ENCODE assay signal across 16 mouse cellular contexts in genomic region chr8:90245187-90245586, GRCm38 (mm10).
DNase-seq lines count a peak whose midpoint lies in the region; ATAC-seq and TF ChIP-seq lines count a peak whose summit lies in the region.
"Had no signal": no experiment of that assay in that cellular context is flagged by ENCODE, and none has a peak within 500 bp of the region (broad histone marks: within the 10 kb centered on the region; RNA-seq: fewer than 3 reads in every experiment).

No protein-coding gene starts in this region.

- peaks cover 8% of the 10 kb centered on the region for H3K36me3 ChIP-seq in embryonic facial prominence, embryonic 12.5 days
- peaks cover 19% of the 10 kb centered on the region for H3K36me3 ChIP-seq in forebrain, embryonic 13.5 days (ENCODE audit: poor library complexity, severe bottlenecking)
- H3K36me3 ChIP-seq in hindbrain, embryonic 14.5 days (replicated peaks; ENCODE audit: control insufficient read depth, insufficient read depth): peaks cover 13% of the 10 kb centered on the region
- peaks cover 15% of the 10 kb centered on the region for H3K36me3 ChIP-seq in midbrain, embryonic 14.5 days (ENCODE audit: control insufficient read depth, insufficient read depth, low read length)
- H3K36me3 ChIP-seq in lung, postnatal 0 days (ENCODE audit: insufficient read depth, low read length): no peaks in the 10 kb centered on the region
- H3K36me3 ChIP-seq: liver, embryonic 15.5 days had no signal

- H3K9ac ChIP-seq in embryonic facial prominence, embryonic 12.5 days: no peak overlapping the region
- H3K9ac ChIP-seq in forebrain, embryonic 13.5 days: no peak overlapping the region
- H3K9ac ChIP-seq in hindbrain, embryonic 14.5 days: no peak overlapping the region
- H3K9ac ChIP-seq in midbrain, embryonic 14.5 days (replicated peaks; ENCODE audit: low read length): no peak overlapping the region
- H3K9ac ChIP-seq in lung, postnatal 0 days (replicated peaks; ENCODE audit: low read depth): no peak overlapping the region
- H3K9ac ChIP-seq: embryonic facial prominence, embryonic 13.5 days; liver, embryonic 15.5 days had no signal

- no peak overlapping the region for H3K4me2 ChIP-seq in embryonic facial prominence, embryonic 12.5 days (replicated peaks)
- peak overlapping the region; percentile 29 for H3K4me2 ChIP-seq in forebrain, embryonic 13.5 days
- H3K4me2 ChIP-seq in hindbrain, embryonic 14.5 days (replicated peaks): no peak overlapping the region
- no peak overlapping the region for H3K4me2 ChIP-seq in midbrain, embryonic 14.5 days (ENCODE audit: low read length)
- no peak overlapping the region for H3K4me2 ChIP-seq in lung, postnatal 0 days (replicated peaks; ENCODE audit: low read depth, low read length)
- H3K4me2 ChIP-seq: embryonic facial prominence, embryonic 13.5 days; liver, embryonic 15.5 days had no signal

- no peak for ATAC-seq in embryonic facial prominence, embryonic 12.5 days (ENCODE audit: insufficient number of reproducible peaks, insufficient read depth, low FRiP score, low TSS enrichment)
- 0 out of 2 replicates have a peak, but pooled peaks have one; percentile 5 for ATAC-seq in forebrain, embryonic 13.5 days
- ATAC-seq in hindbrain, embryonic 14.5 days (ENCODE audit: low FRiP score): no peak; the same call in 1 of the 2 replicates
- 0 out of 2 replicates have a peak, but pooled peaks have one; percentile 15 for ATAC-seq in midbrain, embryonic 14.5 days (ENCODE audit: low FRiP score, low TSS enrichment)
- no peak for ATAC-seq in lung, postnatal 0 days
- ATAC-seq: inflammation-experienced regulatory T-cells, adult 6 months had no signal

- H3K4me1 ChIP-seq in embryonic facial prominence, embryonic 12.5 days: peaks cover 9% of the 10 kb centered on the region
- peaks cover 62% of the 10 kb centered on the region for H3K4me1 ChIP-seq in forebrain, embryonic 13.5 days
- peaks cover 38% of the 10 kb centered on the region for H3K4me1 ChIP-seq in hindbrain, embryonic 14.5 days (replicated peaks; ENCODE audit: control insufficient read depth, insufficient read depth, low read length)
- peaks cover 30% of the 10 kb centered on the region for H3K4me1 ChIP-seq in midbrain, embryonic 14.5 days (ENCODE audit: control insufficient read depth, insufficient read depth, low read length)
- no peaks in the 10 kb centered on the region for H3K4me1 ChIP-seq in lung, postnatal 0 days (ENCODE audit: insufficient read depth, low read depth, low read length)
- H3K4me1 ChIP-seq: liver, embryonic 15.5 days; megakaryocyte, embryonic 14.5 days had no signal

- TF ChIP-seq EP300 in lung, postnatal 0 days (IDR thresholded peaks at IDR 0.05): no peak

- WGBS in embryonic facial prominence, embryonic 12.5 days: 71% methylated on average over 5 of the region's 5 CpGs
- 30% methylated on average over 5 of the region's 5 CpGs for WGBS in forebrain, embryonic 13.5 days
- WGBS in hindbrain, embryonic 14.5 days: 28% methylated on average over 5 of the region's 5 CpGs
- 26% methylated on average over 5 of the region's 5 CpGs for WGBS in midbrain, embryonic 14.5 days
- 89% methylated on average over 5 of the region's 5 CpGs for WGBS in lung, postnatal 0 days

- no peaks in the 10 kb centered on the region for H3K9me3 ChIP-seq in embryonic facial prominence, embryonic 12.5 days
- H3K9me3 ChIP-seq in forebrain, embryonic 13.5 days (replicated peaks): no peaks in the 10 kb centered on the region
- H3K9me3 ChIP-seq in hindbrain, embryonic 14.5 days (ENCODE audit: control insufficient read depth, low read length): no peaks in the 10 kb centered on the region
- no peaks in the 10 kb centered on the region for H3K9me3 ChIP-seq in midbrain, embryonic 14.5 days (ENCODE audit: control insufficient read depth, low read length)
- H3K9me3 ChIP-seq in lung, postnatal 0 days (ENCODE audit: low read length): no peaks in the 10 kb centered on the region
- H3K9me3 ChIP-seq: embryonic facial prominence, embryonic 13.5 days; liver, embryonic 15.5 days had no signal

- no peak for TF ChIP-seq CTCF in lung, postnatal 0 days (IDR thresholded peaks at IDR 0.05)

- peak overlapping the region; percentile 25; the same call in 1 of the 2 replicates for H3K27ac ChIP-seq in embryonic facial prominence, embryonic 12.5 days
- peak overlapping the region; percentile 79 for H3K27ac ChIP-seq in forebrain, embryonic 13.5 days
- peak overlapping the region; percentile 78 for H3K27ac ChIP-seq in hindbrain, embryonic 14.5 days
- peak overlapping the region; percentile 62 for H3K27ac ChIP-seq in midbrain, embryonic 14.5 days (replicated peaks; ENCODE audit: low read depth, low read length)
- H3K27ac ChIP-seq in lung, postnatal 0 days (ENCODE audit: low read length): no peak overlapping the region
- H3K27ac ChIP-seq: embryonic facial prominence, embryonic 13.5 days; liver, embryonic 15.5 days had no signal

- 0 out of 2 replicates have a peak, but pooled peaks cover 3% of the 10 kb centered on the region for H3K27me3 ChIP-seq in embryonic facial prominence, embryonic 12.5 days
- H3K27me3 ChIP-seq in forebrain, embryonic 13.5 days: 0 out of 2 replicates have a peak, but pooled peaks cover 4% of the 10 kb centered on the region
- no peaks in the 10 kb centered on the region for H3K27me3 ChIP-seq in hindbrain, embryonic 14.5 days (ENCODE audit: control insufficient read depth, insufficient read depth, low read length)
- no peaks in the 10 kb centered on the region for H3K27me3 ChIP-seq in midbrain, embryonic 14.5 days (ENCODE audit: control insufficient read depth, insufficient read depth, low read length)
- H3K27me3 ChIP-seq in lung, postnatal 0 days (replicated peaks; ENCODE audit: insufficient read depth, low read length): no peaks in the 10 kb centered on the region
- H3K27me3 ChIP-seq: liver, embryonic 15.5 days; megakaryocyte, embryonic 14.5 days had no signal

- H3K4me3 ChIP-seq in embryonic facial prominence, embryonic 12.5 days: no peak overlapping the region
- H3K4me3 ChIP-seq in forebrain, embryonic 13.5 days: no peak overlapping the region
- no peak overlapping the region for H3K4me3 ChIP-seq in hindbrain, embryonic 14.5 days (replicated peaks; ENCODE audit: low read length)
- no peak overlapping the region for H3K4me3 ChIP-seq in midbrain, embryonic 14.5 days (replicated peaks; ENCODE audit: low read depth, low read length)
- no peak overlapping the region for H3K4me3 ChIP-seq in lung, postnatal 0 days (ENCODE audit: low read depth, low read length)
- H3K4me3 ChIP-seq: embryonic facial prominence, embryonic 13.5 days; liver, embryonic 15.5 days; megakaryocyte, embryonic 14.5 days had no signal

- DNase-seq in hindbrain, embryonic 14.5 days (ENCODE audit: low spot score): no peak
- no peak for DNase-seq in midbrain, embryonic 14.5 days
- DNase-seq in kidney, adult 8-10 months: no peak
- no peak for DNase-seq in spleen, postnatal 14 days (ENCODE audit: low spot score in 2 of 2)
- no peak for DNase-seq in layer of hippocampus, adult 9-10 months (ENCODE audit: low spot score)
- no peak for DNase-seq in lung, postnatal 0 days (ENCODE audit: low spot score)
- DNase-seq: adrenal gland, postnatal 36 days; lung, postnatal 10 days; right cerebral cortex, postnatal 4 days; thymus, postnatal 36 days had no signal

Comparison
In these comparisons a context has a peak if more than half of its experiments do, and no peak if none do; other contexts are left out.
1. ATAC-seq: peak in forebrain, embryonic 13.5 days (single experiment) and midbrain, embryonic 14.5 days (single experiment); none in embryonic facial prominence, embryonic 12.5 days (single experiment), hindbrain, embryonic 14.5 days (single experiment) and lung, postnatal 0 days (single experiment).